Mouse (Mus musculus) lung, postnatal 36 days (tissue): ENCODE measurements around the gene Pafah1b3.
A peak's percentile ranks its signal among the peaks of the same experiment; 100 is the strongest.

Experiments used
- DNase-seq: peaks from one replicate; pipeline ENCODE4 v3.0.0; 2022; ENCODE audit warnings: mixed read lengths

Gene Pafah1b3

GRCm38 (mm10) chr7:25279861-25280791 lies 17.7 kb downstream of the Pafah1b3 start:
- peak; percentile 76 for DNase-seq

DNA sequence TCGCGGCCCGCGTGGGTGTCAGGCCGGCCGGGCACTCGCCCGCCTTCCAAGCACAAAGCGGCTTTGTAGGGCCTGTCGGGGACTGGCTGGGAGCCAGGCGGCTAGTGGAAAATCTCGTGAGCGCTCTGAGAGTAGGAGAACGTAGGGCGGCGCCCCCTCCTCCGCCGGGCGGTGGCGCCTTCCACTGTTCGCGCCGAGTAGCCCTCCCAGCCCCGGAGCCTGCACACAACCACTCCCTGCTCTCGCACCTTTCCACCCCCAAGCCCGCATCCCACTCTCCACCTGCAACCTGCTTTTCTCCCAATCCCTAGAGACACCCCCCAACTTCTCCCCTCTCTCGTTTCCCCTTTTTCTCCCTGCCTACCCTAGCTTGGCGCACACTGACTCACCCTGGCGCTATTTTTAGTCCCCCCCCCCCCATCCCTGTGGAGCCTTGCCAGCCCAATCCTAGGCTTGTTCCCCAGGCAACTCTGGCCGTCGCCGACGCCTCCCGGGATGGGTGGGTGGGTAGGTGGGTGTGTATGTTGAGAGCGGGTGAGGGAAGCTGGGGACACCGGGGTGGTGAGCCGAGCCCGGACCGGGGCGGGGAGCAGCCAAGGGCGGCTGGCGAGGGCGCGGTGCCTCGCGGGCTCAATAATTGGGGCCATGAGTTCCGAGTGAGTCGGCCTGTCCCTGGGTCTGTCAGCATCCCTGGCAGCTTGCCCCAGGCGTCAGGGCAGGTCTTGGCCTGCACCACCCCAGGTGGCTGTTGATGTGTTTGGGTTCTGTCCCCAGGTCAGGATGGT lies 18.5 kb downstream of the Pafah1b3 start:
- DNase-seq, result peak; percentile 92

DNA sequence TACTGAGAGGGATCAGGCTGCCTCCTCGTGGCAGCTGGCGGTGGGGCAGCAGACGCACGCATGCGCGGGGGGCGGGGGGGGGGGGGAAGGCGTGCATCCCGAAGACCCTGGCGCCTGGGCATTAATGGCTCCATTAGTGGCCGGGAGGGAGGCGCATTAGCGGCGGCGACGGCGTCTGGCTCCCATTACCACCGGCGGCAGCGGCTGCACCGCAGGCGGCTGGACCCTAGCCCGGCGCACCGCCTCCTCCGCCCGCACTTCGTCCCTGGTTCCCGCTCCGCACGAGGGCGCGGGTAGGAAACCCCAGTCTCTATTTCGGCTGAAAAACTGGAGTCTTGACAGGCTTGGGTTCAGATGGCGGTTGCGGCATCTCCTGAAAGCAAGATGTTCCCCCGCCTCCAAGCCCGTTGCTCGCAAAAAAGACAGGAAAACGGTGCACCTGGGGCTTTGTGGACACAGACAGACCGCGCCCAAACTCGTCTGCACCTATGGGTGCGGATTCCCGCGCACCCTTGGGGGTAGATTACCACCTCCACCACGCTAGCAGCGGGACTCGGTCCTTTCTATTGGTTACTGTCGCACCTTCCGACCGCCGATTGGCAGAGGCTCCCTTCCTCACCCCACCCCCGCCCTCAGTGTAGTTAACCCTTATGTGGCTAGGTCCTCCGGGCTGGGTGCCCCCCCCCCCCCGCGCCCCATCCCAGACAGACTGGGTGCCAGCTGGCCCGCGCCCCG lies 19.3 kb downstream of the Pafah1b3 start:
- DNase-seq, result peak; percentile 91

DNA sequence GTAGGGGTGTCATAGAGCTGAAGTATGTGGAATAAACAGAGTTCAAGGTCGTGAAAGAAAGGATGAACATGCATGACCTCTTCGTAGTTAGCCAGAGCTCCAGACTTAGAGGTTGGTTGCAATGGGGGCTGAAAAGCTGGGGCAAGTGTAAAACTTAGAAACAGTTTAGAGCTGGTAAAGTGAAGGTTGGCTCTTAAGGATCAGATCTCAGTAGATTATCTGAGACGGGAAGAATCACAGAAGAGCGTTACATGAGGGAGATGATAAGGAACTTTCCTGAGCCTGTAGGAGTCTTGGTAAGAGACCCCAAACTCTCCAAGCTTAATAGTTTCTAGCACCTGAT lies 19.8 kb downstream of the Pafah1b3 start:
- no peak for DNase-seq

- no peak for DNase-seq
Measured at GRCm38 (mm10) chr7:25277405-25277804, 20.4 kb downstream of the Pafah1b3 start.

GRCm38 (mm10) chr7:25275555-25276298 lies 22.1 kb downstream of the Pafah1b3 start:
- no peak for DNase-seq

GRCm38 (mm10) chr7:25274996-25275395 lies 22.8 kb downstream of the Pafah1b3 start:
- no peak for DNase-seq

DNA sequence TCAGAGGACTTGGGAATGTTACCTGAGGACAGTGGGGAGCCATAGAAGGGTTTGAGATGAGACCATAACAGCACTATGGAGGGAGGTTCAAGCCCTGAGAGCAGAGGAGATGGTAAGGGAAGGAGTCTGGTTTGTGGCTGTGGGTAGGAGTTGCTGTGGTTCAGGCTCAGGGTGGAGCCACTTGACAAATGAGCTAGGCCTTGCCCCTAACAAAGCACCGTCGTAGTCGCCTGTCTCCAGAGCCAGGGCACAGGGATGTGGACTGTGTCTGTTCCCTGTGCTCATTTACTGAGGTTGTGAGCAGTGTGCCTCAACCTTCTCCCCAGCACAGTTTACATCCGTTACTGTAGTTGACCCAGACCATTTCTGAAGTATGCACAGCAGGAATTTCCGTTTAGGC lies 23.2 kb downstream of the Pafah1b3 start:
- no peak for DNase-seq

GRCm38 (mm10) chr7:25273259-25274241 lies 24.2 kb downstream of the Pafah1b3 start:
- DNase-seq, result no peak

- no peak for DNase-seq
Measured at GRCm38 (mm10) chr7:25272445-25273258, 25.1 kb downstream of the Pafah1b3 start.

DNA sequence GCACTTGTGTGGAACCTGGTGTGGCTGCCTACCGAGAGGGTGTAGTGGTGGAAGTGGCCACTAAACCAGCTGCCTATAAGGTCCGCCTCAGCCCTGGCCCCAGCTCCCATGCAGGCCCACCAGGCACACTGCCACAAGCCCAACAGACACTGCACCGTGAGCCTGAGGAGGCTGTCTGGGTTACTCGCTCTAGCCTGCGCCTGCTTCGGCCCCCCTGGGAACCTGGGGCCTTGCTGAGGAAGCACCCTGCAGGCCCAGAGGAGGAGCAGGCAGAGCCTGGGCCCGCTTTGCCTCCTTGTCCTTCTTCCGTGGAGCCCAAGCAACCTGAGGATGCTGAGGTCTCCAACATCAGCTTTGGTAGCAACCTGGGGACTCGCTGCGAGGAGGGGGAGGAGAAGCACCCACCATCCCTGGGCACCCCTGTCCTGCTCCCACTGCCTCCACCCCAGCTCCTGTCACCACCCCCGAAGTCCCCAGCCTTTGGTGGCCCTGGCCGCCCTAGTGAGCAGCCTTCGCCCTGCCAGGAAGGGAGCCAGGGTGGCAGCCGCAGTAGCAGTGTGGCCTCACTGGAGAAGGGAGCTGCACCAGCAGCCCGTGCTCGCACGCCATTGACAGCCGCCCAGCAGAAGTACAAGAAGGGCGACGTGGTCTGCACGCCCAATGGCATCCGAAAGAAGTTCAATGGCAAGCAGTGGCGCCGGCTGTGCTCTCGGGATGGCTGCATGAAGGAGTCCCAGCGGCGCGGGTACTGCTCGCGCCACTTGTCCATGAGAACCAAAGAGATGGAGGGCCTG lies 25.9 kb downstream of the Pafah1b3 start:
- no peak for DNase-seq

DNA sequence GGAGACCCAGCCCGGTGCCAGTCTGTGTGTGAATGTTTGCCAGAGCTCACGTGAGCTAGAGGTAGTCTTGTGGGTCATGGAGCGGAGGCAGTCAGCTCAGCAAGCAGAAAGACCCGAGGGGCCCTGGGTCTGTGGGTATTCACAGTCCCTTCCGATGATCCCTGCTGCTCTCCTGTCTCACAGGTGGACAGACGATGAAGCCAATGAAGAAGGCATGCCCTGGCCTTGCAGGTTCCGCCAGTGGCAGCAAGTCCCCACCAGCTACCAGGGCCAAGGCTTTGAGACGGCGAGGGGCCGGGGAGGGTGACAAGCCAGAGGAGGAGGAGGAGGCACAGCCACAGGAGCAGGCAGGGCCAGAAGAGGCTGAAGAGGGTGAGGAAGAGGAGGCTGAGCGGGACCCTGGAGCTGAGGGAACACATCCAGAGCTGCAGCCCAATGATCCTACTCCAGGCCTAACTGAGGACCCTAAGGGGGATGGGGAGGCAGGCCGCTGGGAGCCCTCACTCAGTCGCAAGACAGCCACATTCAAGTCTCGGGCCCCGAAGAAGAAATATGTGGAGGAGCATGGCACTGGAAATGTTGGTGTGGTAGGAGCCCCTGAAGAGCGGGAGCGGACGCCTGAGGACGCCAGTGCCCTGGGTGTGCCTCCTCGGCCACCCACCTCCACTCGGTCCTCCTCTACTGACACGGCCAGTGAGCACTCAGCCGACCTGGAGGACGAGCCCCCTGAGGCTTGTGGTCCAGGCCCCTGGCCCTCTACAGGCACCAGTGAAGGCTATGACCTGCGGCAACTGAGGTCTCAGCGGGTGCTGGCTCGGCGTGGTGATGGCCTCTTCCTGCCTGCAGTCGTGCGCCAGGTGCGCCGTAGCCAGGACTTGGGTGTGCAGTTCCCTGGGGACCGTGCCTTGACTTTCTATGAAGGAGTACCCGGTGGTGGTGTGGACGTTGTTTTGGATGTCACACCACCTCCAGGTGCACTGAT lies 26.8 kb downstream of the Pafah1b3 start:
- no peak for DNase-seq

- DNase-seq, result no peak
Measured at GRCm38 (mm10) chr7:25269545-25270271, 28.1 kb downstream of the Pafah1b3 start.

DNA sequence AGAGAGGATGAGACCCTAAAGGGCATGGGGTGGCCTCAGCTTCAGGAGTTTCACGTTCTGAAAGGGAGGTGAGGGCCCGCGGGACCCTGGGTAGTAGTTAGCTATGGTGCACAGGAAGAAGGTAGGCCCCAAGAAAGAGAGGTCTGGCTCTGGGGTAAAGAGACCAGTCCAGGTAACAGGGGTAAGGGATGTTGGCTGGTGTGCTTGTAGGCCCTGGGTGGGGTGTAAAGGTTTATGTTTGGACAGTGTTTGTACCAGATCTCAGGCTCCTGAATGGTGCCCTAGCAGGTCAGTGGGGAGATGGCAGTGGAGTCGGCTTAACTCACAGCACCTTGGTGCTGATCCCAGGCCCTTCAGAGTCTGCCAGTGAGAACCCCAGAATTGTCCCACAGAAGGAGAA lies 28.8 kb downstream of the Pafah1b3 start:
- DNase-seq, result no peak

DNA sequence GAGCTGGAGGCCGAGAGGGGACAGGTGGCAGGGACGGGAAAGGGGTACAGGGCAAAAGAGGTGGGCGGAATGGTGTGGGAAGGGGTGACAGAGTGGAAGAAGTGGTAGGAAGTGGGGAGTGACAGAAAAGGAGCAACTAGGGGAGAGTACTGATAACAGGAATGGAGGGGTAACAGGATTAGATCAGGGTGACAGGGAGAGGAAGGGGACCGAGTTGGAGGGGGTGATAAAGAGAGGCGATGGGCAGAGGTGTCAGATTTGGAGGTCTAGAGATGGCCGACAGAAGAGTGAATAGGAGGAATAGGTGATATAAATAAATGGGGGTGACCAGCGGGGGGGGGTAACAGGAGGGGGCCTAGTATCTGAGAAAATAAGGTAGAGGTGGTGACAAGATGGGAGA lies 29.2 kb downstream of the Pafah1b3 start:
- no peak for DNase-seq

GRCm38 (mm10) chr7:25267751-25268463 lies 29.9 kb downstream of the Pafah1b3 start:
- peak; percentile 100 for DNase-seq

DNA sequence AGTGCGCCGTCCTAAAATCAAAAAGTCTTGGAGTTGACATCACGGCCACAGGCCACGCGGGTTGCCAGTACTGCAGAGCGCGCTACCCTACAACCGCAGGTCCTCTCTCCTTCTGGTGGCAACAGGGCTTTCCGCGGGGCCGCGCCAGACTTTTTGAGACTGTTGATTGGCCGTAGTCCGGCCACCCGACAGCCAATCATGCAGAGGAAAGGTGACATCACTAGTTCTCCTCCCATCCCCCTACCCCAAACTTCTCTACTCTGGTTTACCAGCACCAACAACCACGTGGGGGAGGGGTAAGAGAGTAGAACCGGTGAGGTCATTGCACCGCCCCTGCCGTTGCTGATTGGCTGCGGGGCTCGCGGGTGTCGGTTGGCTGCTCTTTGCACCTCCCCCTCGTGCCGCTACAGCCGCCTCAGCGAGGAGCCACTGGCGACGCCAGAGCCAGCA lies 30.5 kb downstream of the Pafah1b3 start, which contains the start of gene Cic:
Gene Cic (plus strand): TSS at position 404 of the 450 bp plus-strand sequence.
- DNase-seq, result peak; percentile 100
